ENCODE assay signal across 8 mouse cellular contexts in genomic region chr6:89614596-89615372, GRCm38 (mm10). TPM values are rescaled to one million over a fixed set of nuclear protein-coding genes. Genes with fewer than 3 reads are reported as not detected.
DNase-seq lines count a peak whose midpoint lies in the region; ATAC-seq and TF ChIP-seq lines count a peak whose summit lies in the region.
"Had no signal": no experiment of that assay in that cellular context is flagged by ENCODE, and none has a peak within 500 bp of the region (broad histone marks: within the 10 kb centered on the region; RNA-seq: fewer than 3 reads in every experiment).

No protein-coding gene starts in this region.

- no peak overlapping the region for H3K9ac ChIP-seq in forebrain, postnatal 0 days
- no peak overlapping the region for H3K9ac ChIP-seq in kidney, embryonic 16.5 days (replicated peaks; ENCODE audit: low read length)
- H3K9ac ChIP-seq in midbrain, embryonic 16.5 days (ENCODE audit: low read depth, low read length), result peak overlapping the region; percentile 61; the same call in 1 of the 2 replicates
- H3K9ac ChIP-seq in intestine, postnatal 0 days (ENCODE audit: low read depth, low read length), result no peak overlapping the region

- no peaks in the 10 kb centered on the region for H3K27me3 ChIP-seq in forebrain, postnatal 0 days (ENCODE audit: insufficient read depth, low read length)
- H3K27me3 ChIP-seq in kidney, embryonic 16.5 days (ENCODE audit: insufficient read depth, low read length), result no peaks in the 10 kb centered on the region
- H3K27me3 ChIP-seq in midbrain, embryonic 16.5 days (ENCODE audit: control insufficient read depth, insufficient read depth, low read depth, low read length), result no peaks in the 10 kb centered on the region
- H3K27me3 ChIP-seq in intestine, postnatal 0 days (replicated peaks; ENCODE audit: control insufficient read depth, insufficient read depth, low read length), result no peaks in the 10 kb centered on the region

- H3K4me3 ChIP-seq in forebrain, postnatal 0 days (ENCODE audit: low read depth, low read length), result no peak overlapping the region
- H3K4me3 ChIP-seq in kidney, embryonic 16.5 days (ENCODE audit: low read length), result no peak overlapping the region
- no peak overlapping the region for H3K4me3 ChIP-seq in midbrain, embryonic 16.5 days (ENCODE audit: low read depth, low read length)
- no peak overlapping the region for H3K4me3 ChIP-seq in intestine, postnatal 0 days (ENCODE audit: low read depth, low read length)

- TF ChIP-seq CTCF in forebrain, postnatal 0 days (IDR thresholded peaks at IDR 0.05; ENCODE audit: low read depth), result no peak
- no peak for TF ChIP-seq CTCF in intestine, postnatal 0 days (IDR thresholded peaks at IDR 0.05; ENCODE audit: low read depth)

- peak overlapping the region; percentile 54; the same call in 1 of the 2 replicates for H3K27ac ChIP-seq in forebrain, postnatal 0 days (ENCODE audit: low read depth, low read length)
- peak overlapping the region; percentile 85 for H3K27ac ChIP-seq in kidney, embryonic 16.5 days (ENCODE audit: low read length)
- peak overlapping the region; percentile 90 for H3K27ac ChIP-seq in midbrain, embryonic 16.5 days (ENCODE audit: low read length)
- no peak overlapping the region for H3K27ac ChIP-seq in intestine, postnatal 0 days (ENCODE audit: low read depth, low read length)

- peak; percentile 62 for DNase-seq in embryo, embryonic 11 days
- no peak for DNase-seq in forebrain, postnatal 0 days
- DNase-seq in left cerebral cortex, postnatal 10 days (ENCODE audit: extremely low spot score in 1 of 2, low spot score in 2 of 2), result no peak
- DNase-seq in adrenal gland, adult (ENCODE audit: inconsistent age in 2 of 2, low spot score in 1 of 2), result no peak

- intact Hi-C loops in left cerebral cortex, postnatal 10 days (cut with DNase I), result no loop called here

- H3K36me3 ChIP-seq in forebrain, postnatal 0 days (ENCODE audit: insufficient read depth), result no peaks in the 10 kb centered on the region
- H3K36me3 ChIP-seq in kidney, embryonic 16.5 days (ENCODE audit: insufficient read depth, low read length), result no peaks in the 10 kb centered on the region
- no peaks in the 10 kb centered on the region for H3K36me3 ChIP-seq in midbrain, embryonic 16.5 days (ENCODE audit: control insufficient read depth, insufficient read depth, low read length)
- no peaks in the 10 kb centered on the region for H3K36me3 ChIP-seq in intestine, postnatal 0 days (ENCODE audit: control insufficient read depth, insufficient read depth)
- H3K36me3 ChIP-seq: G1E had no signal

- no peak overlapping the region for H3K4me2 ChIP-seq in forebrain, postnatal 0 days (ENCODE audit: low read depth)
- no peak overlapping the region for H3K4me2 ChIP-seq in kidney, embryonic 16.5 days (replicated peaks; ENCODE audit: low read depth, low read length)
- H3K4me2 ChIP-seq in midbrain, embryonic 16.5 days (ENCODE audit: low read length), result no peak overlapping the region
- H3K4me2 ChIP-seq in intestine, postnatal 0 days (replicated peaks; ENCODE audit: low read depth), result no peak overlapping the region

- H3K9me3 ChIP-seq in forebrain, postnatal 0 days (ENCODE audit: low read length), result no peaks in the 10 kb centered on the region
- H3K9me3 ChIP-seq in kidney, embryonic 16.5 days (ENCODE audit: low read length), result no peaks in the 10 kb centered on the region
- no peaks in the 10 kb centered on the region for H3K9me3 ChIP-seq in midbrain, embryonic 16.5 days (replicated peaks; ENCODE audit: control insufficient read depth, low read length, poor library complexity, severe bottlenecking)
- H3K9me3 ChIP-seq in intestine, postnatal 0 days (ENCODE audit: control insufficient read depth), result no peaks in the 10 kb centered on the region
- H3K9me3 ChIP-seq: G1E had no signal

- peaks cover 16% of the 10 kb centered on the region for H3K4me1 ChIP-seq in forebrain, postnatal 0 days (ENCODE audit: insufficient read depth)
- H3K4me1 ChIP-seq in kidney, embryonic 16.5 days (ENCODE audit: insufficient read depth, low read length), result peaks cover 20% of the 10 kb centered on the region
- peaks cover 21% of the 10 kb centered on the region for H3K4me1 ChIP-seq in midbrain, embryonic 16.5 days (ENCODE audit: control insufficient read depth, insufficient read depth, low read length)
- no peaks in the 10 kb centered on the region for H3K4me1 ChIP-seq in intestine, postnatal 0 days (replicated peaks; ENCODE audit: control insufficient read depth, insufficient read depth, low read length)

- no peak for ATAC-seq in forebrain, postnatal 0 days
- ATAC-seq in kidney, embryonic 16.5 days (ENCODE audit: low FRiP score, low TSS enrichment), result peak; percentile 82
- no peak for ATAC-seq in midbrain, embryonic 16.5 days
- no peak for ATAC-seq in intestine, postnatal 0 days

- WGBS in forebrain, postnatal 0 days, result 54% methylated on average over 7 of the region's 7 CpGs
- 50% methylated on average over 7 of the region's 7 CpGs for WGBS in kidney, embryonic 16.5 days
- 66% methylated on average over 7 of the region's 7 CpGs for WGBS in midbrain, embryonic 16.5 days
- 64% methylated on average over 7 of the region's 7 CpGs for WGBS in intestine, postnatal 0 days

RNA-seq across cellular contexts. Expression of gene Chchd6, which starts 19.3 kb away (rescaled TPM):
- total RNA-seq in forebrain, postnatal 0 days (2014; rRNA removed), result 159 and 199 TPM in 2 replicates
- polyA plus RNA-seq in forebrain, postnatal 0 days (2015; fragmentation: Nextera tagmentation; extraction: Ambion mirVana), result 210 and 211 TPM in 2 replicates
- 67.5 and 72.3 TPM in 2 replicates for polyA plus RNA-seq in kidney, embryonic 16.5 days (2015; fragmentation: Nextera tagmentation; extraction: Ambion mirVana)
- 170 and 191 TPM in 2 replicates for polyA plus RNA-seq in midbrain, embryonic 16.5 days (2015; fragmentation: Nextera tagmentation; extraction: Ambion mirVana)
- total RNA-seq in left cerebral cortex, postnatal 10 days (2021), result 10 to 100 TPM; 82.4 to 85.6 TPM
- polyA plus RNA-seq in intestine, postnatal 0 days (2015; fragmentation: Nextera tagmentation; extraction: Ambion mirVana), result 14.8 and 15.5 TPM in 2 replicates

RNA-seq across cellular contexts. Expression of gene Txnrd3, which starts 29.0 kb away (rescaled TPM):
- total RNA-seq in forebrain, postnatal 0 days (2014; rRNA removed), result 21.2 and 24.2 TPM in 2 replicates
- polyA plus RNA-seq in forebrain, postnatal 0 days (2015; fragmentation: Nextera tagmentation; extraction: Ambion mirVana), result 20.1 and 21.4 TPM in 2 replicates
- 15.9 and 16.9 TPM in 2 replicates for polyA plus RNA-seq in kidney, embryonic 16.5 days (2015; fragmentation: Nextera tagmentation; extraction: Ambion mirVana)
- polyA plus RNA-seq in midbrain, embryonic 16.5 days (2015; fragmentation: Nextera tagmentation; extraction: Ambion mirVana), result 15.4 and 15.5 TPM in 2 replicates
- total RNA-seq in left cerebral cortex, postnatal 10 days (2021), result 10 to 100 TPM in 1 of 2 experiments, 1 to 10 TPM in 1; 10.0 to 10.6 TPM
- polyA plus RNA-seq in intestine, postnatal 0 days (2015; fragmentation: Nextera tagmentation; extraction: Ambion mirVana), result 6.6 and 7.3 TPM in 2 replicates
